Mouse (Mus musculus): Measurements from ENCODE around the gene Gm20388.
"Not testable (repeated sequence)": the region's sequence is repeated elsewhere in the genome, so short reads cannot be mapped to it uniquely, and the experiment has no call there.

Gene Gm20388

GRCm38 (mm10) chr8:121398724-121399123, 1488.1 kb downstream of the Gm20388 start:
- DNase-seq = no peak

- DNase-seq = no peak
Measured at GRCm38 (mm10) chr8:121399173-121399572, 1488.5 kb downstream of the Gm20388 start.

- no peak for DNase-seq
Measured at GRCm38 (mm10) chr8:121400581-121400980, 1489.9 kb downstream of the Gm20388 start.

- DNase-seq = no peak
Measured at GRCm38 (mm10) chr8:121403821-121404220, 1493.2 kb downstream of the Gm20388 start.

- DNase-seq = no peak
Measured at GRCm38 (mm10) chr8:121418081-121418480, 1507.4 kb downstream of the Gm20388 start.

- DNase-seq = no peak
Measured at GRCm38 (mm10) chr8:121419551-121419950, 1508.9 kb downstream of the Gm20388 start.

GRCm38 (mm10) chr8:121421009-121421408, 1510.4 kb downstream of the Gm20388 start:
- DNase-seq = no peak

GRCm38 (mm10) chr8:121424080-121424479, 1513.4 kb downstream of the Gm20388 start:
- DNase-seq = no peak

GRCm38 (mm10) chr8:121424600-121424999, 1514.0 kb downstream of the Gm20388 start:
- no peak for DNase-seq

DNA sequence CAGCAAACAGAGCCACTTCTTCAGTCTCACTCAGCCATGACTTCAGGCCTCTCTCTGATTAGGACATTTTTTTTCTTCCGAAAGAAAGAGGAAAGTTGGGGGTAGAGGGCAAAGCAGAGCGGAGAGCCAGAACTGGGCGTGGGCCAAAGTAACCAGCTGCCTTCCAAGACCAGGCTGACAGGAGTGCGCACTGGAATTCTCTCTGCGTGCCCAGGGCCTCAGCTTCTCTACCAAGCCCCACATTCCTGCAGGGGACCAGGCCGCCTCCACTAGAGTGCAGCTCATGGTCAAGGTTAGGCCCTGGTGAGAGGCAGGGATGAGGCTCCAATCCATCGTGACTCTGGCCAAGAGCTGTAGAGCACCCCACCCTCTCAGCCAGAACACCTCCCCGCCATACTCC, 1520.9 kb downstream of the Gm20388 start:
- DNase-seq = no peak

- peak; percentile 78 for DNase-seq
Measured at GRCm38 (mm10) chr8:121433466-121433865, 1522.8 kb downstream of the Gm20388 start.

DNA sequence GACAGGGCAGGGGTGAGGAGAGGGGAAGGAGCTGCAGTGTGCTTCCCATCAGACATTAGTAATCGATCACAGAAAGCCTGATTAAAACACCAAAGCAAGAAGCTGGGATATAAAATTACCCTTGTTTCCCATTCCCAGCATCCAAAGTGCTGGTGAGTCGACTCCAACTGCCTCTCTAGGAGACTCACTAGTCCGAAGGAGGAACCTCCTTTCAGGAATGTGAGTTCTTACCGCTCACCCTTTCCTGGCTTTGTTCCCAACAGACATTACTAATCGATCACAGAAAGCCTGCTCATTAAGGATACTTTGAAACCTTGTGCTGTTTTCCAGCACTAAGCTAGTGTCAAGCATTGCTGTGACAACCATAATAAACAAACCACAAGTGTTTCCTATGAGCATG, 1526.0 kb downstream of the Gm20388 start:
- peak; percentile 46 for DNase-seq

DNA sequence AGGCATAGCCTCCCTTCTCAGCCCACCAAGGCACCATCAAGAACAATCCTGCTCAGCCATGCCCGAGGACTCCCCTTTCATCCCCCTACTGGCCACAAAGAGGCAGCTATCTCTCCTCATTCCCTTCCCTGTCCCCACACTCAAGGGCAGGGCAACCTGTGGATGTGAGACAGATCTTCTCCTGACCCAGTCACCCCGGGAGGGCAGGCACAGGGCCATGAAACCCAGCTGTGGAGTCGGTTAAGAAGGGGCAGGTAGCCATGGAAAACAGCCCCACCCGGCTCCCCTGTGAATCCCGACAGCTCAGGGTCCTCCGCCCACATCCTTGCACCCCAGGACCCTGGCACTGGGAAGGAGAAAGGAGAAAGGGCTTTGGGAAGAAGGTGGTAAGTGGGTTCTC, 1526.9 kb downstream of the Gm20388 start:
- DNase-seq = no peak

DNA sequence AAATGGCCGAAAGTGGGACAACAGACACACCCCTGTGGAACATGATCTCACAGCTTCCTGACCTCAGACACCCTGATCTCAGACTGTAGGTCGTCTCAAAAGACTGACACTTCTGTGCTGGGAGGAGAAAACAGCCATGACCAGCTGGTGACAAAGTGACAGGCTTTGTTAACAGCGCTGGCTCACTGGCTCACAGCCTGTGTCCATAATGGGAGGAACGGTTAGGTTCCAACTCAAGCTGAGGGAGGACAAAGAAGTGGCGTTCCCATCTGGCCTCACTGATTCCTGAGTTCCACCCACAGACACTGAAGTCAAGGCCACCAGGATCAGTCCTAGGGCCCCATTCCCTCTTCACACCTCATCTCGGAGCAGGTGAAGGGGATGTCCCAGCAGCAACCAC, 1527.5 kb downstream of the Gm20388 start:
- DNase-seq = peak; percentile 31

GRCm38 (mm10) chr8:121439351-121439750, 1528.7 kb downstream of the Gm20388 start:
- DNase-seq = no peak

DNA sequence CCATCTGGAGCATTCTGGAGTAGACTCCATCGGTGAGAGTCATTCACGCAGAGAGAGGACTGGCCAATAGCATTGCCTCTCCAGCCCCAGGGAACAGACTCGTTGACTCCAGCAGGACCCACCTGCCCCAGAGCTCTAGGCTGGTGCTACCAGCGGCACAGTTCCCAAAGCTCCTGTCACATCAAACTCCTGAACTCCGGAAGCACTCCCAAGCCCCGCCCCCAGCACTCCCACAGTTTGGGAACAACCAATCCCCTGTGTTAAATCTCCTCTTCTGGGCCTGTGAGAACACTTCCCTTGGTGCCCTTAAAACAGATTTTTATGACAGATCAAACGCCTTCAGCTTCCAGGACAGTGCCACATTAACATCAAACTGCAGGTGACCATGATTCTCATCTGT, 1532.7 kb downstream of the Gm20388 start:
- no peak for DNase-seq

DNA sequence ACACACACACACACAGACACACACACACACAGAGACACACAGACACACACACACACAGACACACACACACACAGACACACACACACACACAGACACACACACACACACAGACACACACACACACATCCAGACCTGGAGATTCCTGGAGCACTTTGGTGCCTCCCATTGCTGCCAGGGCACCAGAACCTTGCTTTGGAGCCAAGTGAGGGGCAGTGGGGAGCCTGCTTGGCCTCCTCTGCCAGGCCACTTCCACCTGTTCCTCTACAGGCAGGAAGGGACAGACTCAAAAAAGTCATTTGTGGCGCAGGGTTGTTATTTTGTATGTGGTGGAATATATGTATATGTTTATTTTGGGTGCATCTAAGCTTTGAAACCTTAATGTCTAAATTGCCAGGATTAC, 1533.9 kb downstream of the Gm20388 start:
- DNase-seq = not testable (repeated sequence)

- DNase-seq = no peak
Measured at GRCm38 (mm10) chr8:121445027-121445471, 1534.4 kb downstream of the Gm20388 start.

DNA sequence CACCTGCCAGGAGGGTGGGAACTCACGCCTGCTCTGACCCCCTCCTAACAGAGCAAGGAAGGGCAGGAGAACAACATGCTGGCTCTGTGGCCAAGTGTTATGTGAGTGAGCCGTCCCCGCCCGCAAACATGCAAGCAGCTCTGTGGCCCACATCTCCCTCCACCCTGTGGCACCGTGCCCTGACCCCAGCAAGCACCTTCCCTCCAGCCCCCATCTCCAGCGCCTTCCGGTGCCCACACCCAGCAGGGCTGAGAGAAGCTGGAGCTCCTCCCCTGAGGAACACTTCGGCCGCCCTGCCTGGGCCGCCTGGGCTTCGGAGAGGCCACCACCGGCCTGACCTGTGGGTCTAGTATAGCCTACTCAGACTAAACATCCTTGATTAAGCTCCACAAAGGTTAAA, 1535.5 kb downstream of the Gm20388 start:
- no peak for DNase-seq

GRCm38 (mm10) chr8:121446862-121447261, 1536.2 kb downstream of the Gm20388 start:
- DNase-seq = no peak

DNA sequence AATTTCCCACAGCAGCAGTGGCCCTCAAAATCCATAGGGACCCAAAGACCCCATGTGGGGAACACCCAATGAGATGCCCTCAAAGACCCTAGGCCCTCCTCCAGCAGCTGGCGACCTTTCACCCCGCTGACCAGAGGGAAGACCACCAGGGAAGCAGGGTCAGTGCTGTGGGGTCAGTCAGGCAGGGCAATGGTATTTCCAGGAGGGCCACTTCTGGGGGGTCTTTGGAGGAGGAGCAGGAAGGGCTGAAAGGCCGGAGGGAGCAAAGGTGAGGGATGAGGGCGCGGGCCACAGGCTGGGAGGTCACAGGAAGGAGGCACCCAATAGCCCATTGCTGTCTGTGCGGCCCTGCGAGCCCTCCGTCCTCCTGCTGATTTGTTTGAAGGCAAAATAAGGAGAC, 1539.6 kb downstream of the Gm20388 start:
- DNase-seq = no peak

DNA sequence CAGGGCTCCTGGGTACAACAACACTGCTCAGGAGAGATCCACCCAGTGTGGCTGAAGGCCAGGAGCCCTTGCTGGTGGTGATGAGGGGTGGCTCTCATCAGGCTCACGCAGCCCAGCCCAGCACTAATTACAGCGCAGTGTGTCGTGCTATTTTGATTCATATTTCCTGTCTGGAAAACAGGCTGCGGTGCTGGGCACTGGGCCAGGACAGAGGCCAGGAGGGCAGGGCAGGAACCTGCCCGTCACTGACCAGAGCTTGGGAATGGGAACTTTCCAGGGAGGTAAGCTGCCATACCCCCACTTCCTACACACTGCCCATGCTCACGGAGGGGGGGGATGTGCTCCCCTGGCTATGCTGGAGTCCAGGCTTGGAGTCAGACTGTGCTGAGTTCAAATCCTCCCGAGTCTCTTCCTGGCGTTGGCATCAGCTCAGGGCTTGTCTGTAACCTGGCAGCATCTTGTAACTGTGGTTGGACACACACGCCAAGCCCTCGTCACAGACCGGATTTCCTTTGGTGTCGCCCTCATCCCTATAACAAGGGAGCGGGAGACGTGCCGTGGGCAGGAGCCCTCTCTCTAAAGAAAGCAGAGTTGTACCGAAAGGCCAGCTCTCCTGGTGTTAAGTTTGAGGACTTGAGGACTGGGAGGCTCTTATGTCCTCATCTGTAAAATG, 1540.9 kb downstream of the Gm20388 start:
- no peak for DNase-seq

GRCm38 (mm10) chr8:121454737-121455136, 1544.1 kb downstream of the Gm20388 start:
- no peak for DNase-seq

- no peak for DNase-seq
Measured at GRCm38 (mm10) chr8:121461192-121461591, 1550.6 kb downstream of the Gm20388 start.

GRCm38 (mm10) chr8:121462092-121462491, 1551.5 kb downstream of the Gm20388 start:
- no peak for DNase-seq
